Mouse (Mus musculus): ENCODE results near the gene Mef2c.

Mef2c gene

GRCm38 (mm10) chr13:83571973-83572447, 68.2 kb downstream of the Mef2c start:
- DNase-seq (ENCODE audit: low spot score in 2 of 2): peak; percentile 47 to 65

GRCm38 (mm10) chr13:83572469-83572868, 68.6 kb downstream of the Mef2c start:
- no peak for DNase-seq (ENCODE audit: low spot score in 2 of 2)

- no peak for DNase-seq (ENCODE audit: low spot score in 2 of 2)
Measured at GRCm38 (mm10) chr13:83573327-83573726, 69.5 kb downstream of the Mef2c start.

GRCm38 (mm10) chr13:83573855-83574583, 70.2 kb downstream of the Mef2c start:
- no peak for DNase-seq (ENCODE audit: low spot score in 2 of 2)

- DNase-seq (ENCODE audit: low spot score in 2 of 2): no peak
Measured at GRCm38 (mm10) chr13:83574866-83575265, 71.0 kb downstream of the Mef2c start.

GRCm38 (mm10) chr13:83579410-83579809, 75.6 kb downstream of the Mef2c start:
- no peak for DNase-seq (ENCODE audit: low spot score in 2 of 2)

- DNase-seq (ENCODE audit: low spot score in 2 of 2): no peak
Measured at GRCm38 (mm10) chr13:83580856-83581255, 77.0 kb downstream of the Mef2c start.

- DNase-seq (ENCODE audit: low spot score in 2 of 2): no peak
Measured at GRCm38 (mm10) chr13:83582564-83582963, 78.7 kb downstream of the Mef2c start.

GRCm38 (mm10) chr13:83583881-83584280, 80.0 kb downstream of the Mef2c start:
- peak in 1 of 2 experiments; percentile 36 for DNase-seq (ENCODE audit: low spot score in 2 of 2)

- DNase-seq (ENCODE audit: low spot score in 2 of 2): no peak
Measured at GRCm38 (mm10) chr13:83585359-83585758, 81.5 kb downstream of the Mef2c start.

- DNase-seq (ENCODE audit: low spot score in 2 of 2): no peak
Measured at GRCm38 (mm10) chr13:83588186-83588585, 84.4 kb downstream of the Mef2c start.

GRCm38 (mm10) chr13:83590886-83591285, 87.1 kb downstream of the Mef2c start:
- DNase-seq (ENCODE audit: low spot score in 2 of 2): no peak

GRCm38 (mm10) chr13:83595429-83595828, 91.6 kb downstream of the Mef2c start:
- no peak for DNase-seq (ENCODE audit: low spot score in 2 of 2)

- DNase-seq (ENCODE audit: low spot score in 2 of 2): no peak
Measured at GRCm38 (mm10) chr13:83596989-83597738, 93.3 kb downstream of the Mef2c start.

GRCm38 (mm10) chr13:83597739-83598210, 93.9 kb downstream of the Mef2c start:
- no peak for DNase-seq (ENCODE audit: low spot score in 2 of 2)

GRCm38 (mm10) chr13:83600301-83600700, 96.5 kb downstream of the Mef2c start:
- no peak for DNase-seq (ENCODE audit: low spot score in 2 of 2)

- DNase-seq (ENCODE audit: low spot score in 2 of 2): no peak
Measured at GRCm38 (mm10) chr13:83601741-83602140, 97.9 kb downstream of the Mef2c start.

GRCm38 (mm10) chr13:83603373-83604265, 99.8 kb downstream of the Mef2c start:
- peak; percentile 45 to 59 for DNase-seq (ENCODE audit: low spot score in 2 of 2)

- peak; percentile 65 to 72 for DNase-seq (ENCODE audit: low spot score in 2 of 2)
Measured at GRCm38 (mm10) chr13:83604320-83604719, 100.5 kb downstream of the Mef2c start.

GRCm38 (mm10) chr13:83604785-83605184, 101.0 kb downstream of the Mef2c start:
- no peak for DNase-seq (ENCODE audit: low spot score in 2 of 2)

- DNase-seq (ENCODE audit: low spot score in 2 of 2): peak in 1 of 2 experiments; percentile 59
Measured at GRCm38 (mm10) chr13:83607883-83608581, 104.2 kb downstream of the Mef2c start.

All from right cerebral cortex, postnatal 10 days (tissue).